Mouse (Mus musculus) spleen, adult 2 months (tissue): ENCODE data around the gene Stat1. TPM values are rescaled to one million over a fixed set of nuclear protein-coding genes. Genes with fewer than 3 reads are reported as not detected.

Experiments used
- DNase-seq, 2 experiments: peaks; one replicate each; pipeline versions ENCODE4 v3.0.0 to v3.0.0-alpha.2; 2012 to 2021; ENCODE audit warnings: low spot score in 2 of 2, low read depth in 1 of 2
- H3K27ac ChIP-seq: fragments of 200-500 bp; 2 replicates; pipeline ENCODE4 v1.5.1; 2012; ENCODE audit warnings: low read length, inconsistent platforms; ENCODE audit not compliant: insufficient read depth
- H3K27me3 ChIP-seq: fragments of 200-500 bp; 2 replicates; pipeline ENCODE4 v1.6.1; 2012; ENCODE audit warnings: mild to moderate bottlenecking, moderate library complexity, low read length, inconsistent platforms; ENCODE audit not compliant: control insufficient read depth, insufficient read depth
- H3K36me3 ChIP-seq: fragments of 200-500 bp; 2 replicates; pipeline ENCODE4 v1.6.1; 2012; ENCODE audit warnings: mild to moderate bottlenecking, low read length, inconsistent platforms; ENCODE audit not compliant: control insufficient read depth, insufficient read depth
- H3K4me1 ChIP-seq: fragments of 200-500 bp; 2 replicates; pipeline ENCODE4 v1.6.1; 2011; ENCODE audit warnings: inconsistent platforms; ENCODE audit not compliant: control insufficient read depth, insufficient read depth, insufficient read length
- H3K4me3 ChIP-seq: fragments of 200-500 bp; 2 replicates; pipeline ENCODE4 v1.5.1; 2011; ENCODE audit warnings: mild to moderate bottlenecking, inconsistent platforms; ENCODE audit not compliant: insufficient read depth, insufficient read length; ENCODE audit errors: extremely low read depth
- CTCF ChIP-seq: fragments of 200-500 bp; IDR thresholded peaks from 2 replicates; pipeline ENCODE4 v1.5.1; 2011; ENCODE audit warnings: mild to moderate bottlenecking, inconsistent platforms; ENCODE audit not compliant: insufficient read depth, insufficient read length, insufficient replicate concordance; ENCODE audit errors: extremely low read depth
- POLR2A ChIP-seq: fragments of 200-500 bp; IDR thresholded peaks from 2 replicates; pipeline ENCODE4 v1.6.1; 2011; ENCODE audit warnings: low read depth, low read length, inconsistent platforms
- WGBS: fragments of 180-500 bp; shearing (Covaris S2); methylation state at CpG from one replicate; pipeline ENCODE4 v1.1.7; 2018; 5-methylcytosine and 5-hydroxymethylcytosine counted together
- polyA plus RNA-seq: library from polyadenylated mRNA; depleted of rRNA; stranded (reverse); fragments of >200 nt; gene quantifications from 2 replicates; pipeline ENCODE4 v1.2.3, GENCODE M21; 2012

The Stat1 gene
- polyA plus RNA-seq, 1 experiment = 95.0 TPM

DNA sequence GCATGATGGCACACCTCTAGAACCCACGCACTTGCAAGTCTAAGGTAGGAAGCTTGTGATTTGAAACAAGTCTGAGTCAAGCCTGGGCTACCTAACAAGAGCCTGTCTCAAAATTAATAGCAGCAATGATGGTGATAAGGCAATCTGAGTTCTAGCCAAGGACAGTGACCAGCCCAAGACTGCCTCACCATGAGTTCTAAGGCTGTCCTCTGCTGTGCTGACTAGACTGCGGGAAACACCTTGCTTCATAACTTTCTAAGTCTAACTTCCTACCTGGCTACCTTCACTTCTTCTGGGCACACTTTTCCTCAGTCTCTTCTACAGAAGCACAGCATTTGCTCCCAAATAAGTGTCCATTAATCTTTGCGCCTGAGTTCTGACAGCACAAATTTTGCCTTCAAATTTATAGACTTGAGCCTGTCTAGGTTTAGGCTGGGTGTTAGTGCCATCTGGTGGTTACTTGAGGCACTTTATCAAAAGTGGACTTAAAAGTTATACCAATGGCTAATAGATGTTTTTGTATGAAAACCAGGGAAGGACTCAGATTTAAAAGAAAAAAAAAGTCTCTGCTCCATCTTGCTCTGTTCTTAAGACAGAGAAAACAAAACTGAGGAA, 20.5 kb upstream of the Stat1 start:
- 87% methylated on average over 3 of the region's 3 CpGs for WGBS
- DNase-seq = peak in 1 of 2 experiments; percentile 47

GRCm38 (mm10) chr1:52100496-52100895, 18.7 kb upstream of the Stat1 start:
- H3K4me3 ChIP-seq = no peak overlapping the region
- no peaks in the 10 kb centered on the region for H3K27me3 ChIP-seq
- no peaks in the 10 kb centered on the region for H3K4me1 ChIP-seq
- 44% methylated on average over 6 of the region's 6 CpGs for WGBS
- peak; percentile 80; the same call in 1 of the 2 replicates for TF ChIP-seq CTCF
- no peak for TF ChIP-seq POLR2A
- peaks cover 12% of the 10 kb centered on the region for H3K36me3 ChIP-seq
- H3K27ac ChIP-seq = no peak overlapping the region; the same call in 1 of the 2 replicates
- peak; percentile 41 to 52 for DNase-seq

More for the DNA sequence above, 20.5 kb upstream of the Stat1 start:
- TF ChIP-seq CTCF (no peak), POLR2A (no peak)
- Histone ChIP-seq H3K27ac (no peak overlapping the region), H3K27me3 (no peaks in the 10 kb centered on the region), H3K4me1 (no peaks in the 10 kb centered on the region), H3K36me3 (peaks cover 11% of the 10 kb centered on the region), H3K4me3 (no peak overlapping the region)

DNA sequence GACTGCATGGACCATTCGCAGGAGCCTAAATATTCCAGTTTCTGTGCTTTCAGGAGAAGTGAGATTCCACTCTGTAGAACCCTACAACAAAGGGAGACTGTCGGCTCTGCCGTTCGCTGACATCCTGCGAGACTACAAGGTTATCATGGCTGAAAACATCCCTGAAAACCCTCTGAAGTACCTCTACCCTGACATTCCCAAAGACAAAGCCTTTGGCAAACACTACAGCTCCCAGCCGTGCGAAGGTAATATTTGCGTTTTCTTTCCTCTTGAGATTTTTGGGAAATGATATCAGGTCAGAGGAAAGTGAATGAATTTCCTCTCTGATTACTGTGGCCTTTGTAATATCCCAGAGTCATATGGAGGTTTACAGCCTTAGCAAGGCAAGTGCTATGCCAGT, 16.4 kb upstream of the Stat1 start:
- H3K36me3 ChIP-seq = peaks cover 22% of the 10 kb centered on the region
- 96% methylated on average over 8 of the region's 8 CpGs for WGBS
- H3K27ac ChIP-seq = no peak overlapping the region
- no peak overlapping the region for H3K4me3 ChIP-seq
- no peak for DNase-seq
- H3K27me3 ChIP-seq = no peaks in the 10 kb centered on the region
- TF ChIP-seq CTCF (no peak), POLR2A (no peak)
- H3K4me1 ChIP-seq = no peaks in the 10 kb centered on the region

DNA sequence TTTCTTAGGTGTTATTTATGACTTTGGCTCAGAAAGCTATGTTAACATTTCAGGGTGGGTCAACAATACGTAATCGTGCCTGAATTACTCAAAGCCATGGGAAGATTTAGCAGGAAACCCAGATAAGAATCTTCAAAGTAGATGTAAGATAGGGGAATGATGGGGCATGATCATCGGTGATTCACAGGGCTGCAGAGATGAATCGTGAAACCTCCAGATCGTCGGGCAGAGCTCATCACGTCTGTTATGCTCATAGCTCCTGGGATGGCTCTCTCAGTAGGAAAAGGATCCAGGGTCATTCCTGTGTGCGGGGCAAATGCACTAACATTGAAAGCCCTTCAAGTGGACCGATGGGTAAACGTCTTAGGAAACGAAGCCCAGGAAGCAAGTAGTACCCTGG, 12.0 kb upstream of the Stat1 start:
- 95% methylated on average over 11 of the region's 11 CpGs for WGBS
- Histone ChIP-seq H3K27ac (no peak overlapping the region), H3K4me3 (no peak overlapping the region), H3K4me1 (no peaks in the 10 kb centered on the region), H3K27me3 (no peaks in the 10 kb centered on the region), H3K36me3 (peaks cover 22% of the 10 kb centered on the region)
- no peak for TF ChIP-seq POLR2A
- TF ChIP-seq CTCF = no peak
- no peak for DNase-seq

DNA sequence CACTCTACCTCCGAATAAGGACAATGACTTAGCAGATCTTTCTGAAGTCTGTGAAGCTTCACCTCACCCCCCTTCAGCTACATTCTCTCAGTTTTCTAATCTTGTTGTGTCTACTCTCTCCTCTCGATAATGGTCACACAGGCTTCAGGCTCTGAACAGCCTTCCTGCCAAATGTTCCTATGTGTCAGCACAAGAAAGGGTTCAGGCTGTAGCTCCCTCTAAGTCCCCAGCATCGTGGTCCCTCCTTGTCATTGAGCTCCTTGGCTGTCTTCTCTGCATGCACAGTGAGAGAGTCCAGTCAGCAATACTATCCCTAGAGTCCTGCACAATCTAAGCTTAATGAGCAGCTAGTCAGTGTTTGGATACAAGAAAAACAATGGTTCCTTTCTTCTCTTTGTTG, 8.0 kb upstream of the Stat1 start:
- no peak for TF ChIP-seq CTCF
- no peak for TF ChIP-seq POLR2A
- no peak for DNase-seq
- 50% methylated on average over 3 of the region's 3 CpGs for WGBS

DNA sequence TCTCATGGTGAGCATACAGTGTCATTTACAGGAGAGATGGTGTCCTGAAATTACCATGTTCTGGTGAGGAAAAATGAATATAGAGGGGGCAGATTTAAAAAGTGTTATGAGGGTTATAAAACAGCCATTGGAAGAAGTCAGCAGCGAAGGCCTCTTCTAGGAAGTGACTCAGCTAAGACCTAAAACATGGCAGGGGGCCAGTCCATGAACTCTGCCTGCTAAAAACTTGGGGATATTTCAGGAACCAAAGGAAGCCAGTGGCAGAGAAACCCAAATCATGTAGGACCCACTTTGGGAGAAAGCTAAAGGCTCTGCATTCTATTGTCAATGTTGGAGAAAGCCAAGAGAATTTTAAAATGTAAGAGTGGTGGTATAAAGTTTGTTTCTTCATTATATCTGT, 6.9 kb upstream of the Stat1 start:
- TF ChIP-seq CTCF (no peak), POLR2A (no peak)
- peaks cover 3% of the 10 kb centered on the region; the same call in 1 of the 2 replicates for H3K36me3 ChIP-seq
- peaks cover 7% of the 10 kb centered on the region; the same call in 1 of the 2 replicates for H3K4me1 ChIP-seq
- H3K4me3 ChIP-seq = no peak overlapping the region
- 60% methylated on average over 1 of the region's 1 CpGs for WGBS
- H3K27me3 ChIP-seq = no peaks in the 10 kb centered on the region
- H3K27ac ChIP-seq = no peak overlapping the region
- no peak for DNase-seq

More for the DNA sequence above, 8.0 kb upstream of the Stat1 start:
- Histone ChIP-seq H3K36me3 (peaks cover 9% of the 10 kb centered on the region; the same call in 1 of the 2 replicates), H3K4me3 (no peak overlapping the region), H3K27me3 (no peaks in the 10 kb centered on the region), H3K4me1 (peaks cover 4% of the 10 kb centered on the region; the same call in 1 of the 2 replicates), H3K27ac (no peak overlapping the region)

- no peaks in the 10 kb centered on the region for H3K36me3 ChIP-seq
- peak overlapping the region; percentile 87 for H3K27ac ChIP-seq
- 23% methylated on average over 7 of the region's 7 CpGs for WGBS
These were observed 6.1 kb upstream of the Stat1 start for GRCm38 (mm10) chr1:52113067-52113665.

More at GRCm38 (mm10) chr1:52113067-52113665, 6.1 kb upstream of the Stat1 start:
- Histone ChIP-seq H3K4me1 (peaks cover 7% of the 10 kb centered on the region; the same call in 1 of the 2 replicates), H3K27me3 (no peaks in the 10 kb centered on the region), H3K4me3 (peak overlapping the region; percentile 44)
- no peak for DNase-seq
- no peak for TF ChIP-seq CTCF
